Mouse (Mus musculus): Measurements from ENCODE around the gene Zfp536. TPM values are rescaled to one million over a fixed set of nuclear protein-coding genes. Genes with fewer than 3 reads are reported as not detected.
A peak's percentile ranks its signal among the peaks of the same experiment; 100 is the strongest.
"Not testable (repeated sequence)": the region's sequence is repeated elsewhere in the genome, so short reads cannot be mapped to it uniquely, and the experiment has no call there.

The Zfp536 gene
- total RNA-seq, 2 experiments from 2014 or later: 8.5 to 10.4 TPM

DNA sequence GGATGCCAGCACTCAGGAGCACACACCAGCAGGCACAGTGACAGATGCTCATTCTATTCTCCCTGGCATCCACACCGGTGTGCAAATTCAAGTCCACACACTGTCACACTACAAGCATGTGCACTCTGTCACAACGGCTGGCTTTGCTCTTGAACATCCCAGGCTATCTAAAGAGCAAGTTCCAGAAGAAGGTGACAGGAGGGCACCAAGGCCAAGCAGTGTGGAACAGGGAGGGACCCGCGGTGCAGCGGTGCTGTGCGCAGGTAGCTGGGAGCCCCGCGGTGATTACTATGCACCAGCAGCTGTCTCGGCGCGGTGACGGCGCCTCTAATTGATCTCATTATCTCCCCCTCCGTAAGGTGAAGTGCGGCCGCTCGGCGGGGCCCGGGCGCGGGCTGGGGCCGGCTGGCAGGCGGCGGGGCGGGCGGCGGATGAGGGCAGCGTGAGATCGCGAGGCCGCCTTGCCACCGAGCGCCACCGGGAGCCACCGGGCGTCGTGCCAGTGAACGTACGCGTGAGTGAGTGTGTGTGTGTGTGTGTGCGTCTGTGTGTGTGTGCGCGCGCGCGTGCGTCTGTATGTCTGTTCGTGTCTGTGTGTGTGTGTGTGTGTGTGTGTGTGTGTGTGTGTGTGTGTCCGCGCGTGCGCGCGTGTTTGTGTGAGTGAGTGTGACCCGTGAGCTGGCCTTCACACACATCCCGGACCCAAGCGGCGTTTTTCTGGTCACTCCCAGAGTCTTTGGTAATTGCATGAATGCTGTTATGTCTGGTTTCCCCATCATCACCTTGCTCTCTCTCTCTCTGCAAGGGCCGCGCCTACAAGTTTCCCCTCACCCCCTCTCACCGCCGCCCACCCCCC lies 149.3 kb downstream of the Zfp536 start:
- peak; percentile 66 to 73 for DNase-seq
- intact Hi-C loops (cut with DNase I): loop anchor here (10.0 kb wide), 1 partner anchor 151 kb away; the partner anchor contains the start of gene Zfp536

DNA sequence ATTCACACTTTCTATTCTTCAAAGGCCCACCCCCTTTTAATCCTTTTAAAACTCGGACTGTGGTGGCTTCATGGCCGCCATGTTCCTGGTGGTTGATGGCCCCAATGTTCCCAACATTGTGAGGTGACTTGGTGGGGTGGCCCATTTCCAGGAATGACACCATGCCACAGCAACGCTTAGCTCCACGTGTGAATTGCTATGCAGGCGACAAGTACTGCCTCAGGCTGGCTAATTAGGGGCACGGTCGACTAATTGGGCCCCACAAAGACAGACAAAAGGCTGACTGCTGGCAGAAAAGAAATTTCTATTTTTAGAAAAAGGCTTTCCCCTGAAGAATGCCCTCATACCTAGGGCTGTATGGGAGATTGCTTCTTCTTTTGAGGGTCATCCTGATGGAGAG lies 154.2 kb downstream of the Zfp536 start:
- intact Hi-C loops (cut with DNase I): no loop called here
- no peak for DNase-seq

DNA sequence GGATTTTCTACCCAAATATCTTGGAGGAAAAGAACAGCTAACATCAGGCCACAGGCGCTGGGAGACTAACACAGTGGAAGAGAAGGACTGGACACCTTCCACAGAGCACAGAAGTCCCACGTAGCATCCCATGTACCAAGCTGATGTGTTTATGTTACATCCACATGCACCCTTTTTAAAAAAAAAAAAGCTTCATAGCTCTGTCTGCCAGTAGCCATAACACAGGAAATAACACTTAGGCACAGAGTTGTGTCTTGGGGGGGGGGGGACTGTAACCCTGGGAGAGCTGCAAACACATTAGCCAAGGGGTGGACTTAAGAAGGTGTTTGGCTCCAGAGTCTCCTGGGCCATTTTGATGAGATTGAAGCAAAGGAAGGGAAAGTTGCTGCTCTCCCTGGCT lies 155.6 kb downstream of the Zfp536 start:
- intact Hi-C loops (cut with DNase I): no loop called here
- DNase-seq: no peak

DNA sequence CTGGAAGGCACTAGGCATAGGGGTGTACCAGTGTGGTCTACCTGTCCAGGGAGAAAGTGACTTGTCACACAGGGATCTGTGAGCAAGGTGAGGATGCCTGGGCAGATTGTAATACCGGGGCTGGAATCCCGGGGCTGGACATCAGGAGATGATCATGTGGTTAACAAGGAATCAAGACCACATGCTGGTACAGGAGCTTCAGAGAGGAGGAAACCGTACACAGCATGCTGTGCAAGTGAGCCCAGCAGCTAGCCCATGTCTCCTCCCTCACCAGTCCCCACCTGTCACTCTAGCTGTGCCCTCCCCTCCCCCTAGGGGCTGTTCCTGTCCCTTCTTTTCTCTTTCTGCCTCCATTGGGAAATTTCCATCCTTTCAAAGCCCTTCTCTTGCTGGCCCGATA lies 157.5 kb downstream of the Zfp536 start:
- DNase-seq: no peak
- intact Hi-C loops (cut with DNase I): no loop called here

DNA sequence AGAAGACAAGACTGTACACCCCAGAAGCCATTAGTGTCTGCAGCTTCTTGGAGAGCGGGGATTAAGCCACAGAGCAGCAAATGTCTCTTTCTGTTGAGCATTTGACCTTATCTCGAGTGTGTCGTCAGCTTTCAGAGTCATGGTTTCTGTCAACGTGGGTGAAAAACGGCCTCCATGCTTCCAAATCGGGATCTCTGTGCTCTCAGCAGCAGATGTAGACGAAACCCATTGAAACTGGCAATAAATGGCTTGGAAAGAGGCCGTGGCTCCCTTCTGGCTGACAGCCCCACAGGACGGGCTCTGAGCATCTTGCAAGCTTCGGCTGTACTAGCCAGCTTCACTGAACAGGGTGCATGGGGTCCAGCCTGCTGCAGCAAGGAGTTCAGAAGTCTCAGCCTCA lies 159.1 kb downstream of the Zfp536 start:
- no peak for DNase-seq
- intact Hi-C loops (cut with DNase I): no loop called here

DNA sequence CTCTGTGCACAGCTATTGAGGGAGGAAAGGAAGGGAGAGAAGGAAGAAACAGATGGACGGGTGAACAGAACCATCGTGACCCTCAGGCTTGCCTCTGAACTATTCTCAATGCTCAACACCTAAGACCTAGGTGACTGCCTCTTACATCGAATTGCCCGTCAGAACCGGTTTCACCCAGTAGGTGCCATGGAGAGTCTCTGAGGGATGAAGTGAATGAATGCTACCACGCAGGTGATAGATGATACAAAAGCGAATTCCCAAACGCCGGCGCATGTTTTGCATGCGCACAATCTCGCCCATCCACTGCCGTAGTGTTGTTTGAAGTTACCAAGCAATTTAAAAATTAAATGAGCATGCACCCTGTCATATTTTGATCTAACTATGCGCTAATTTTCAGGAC lies 164.9 kb downstream of the Zfp536 start:
- intact Hi-C loops (cut with DNase I): no loop called here

DNA sequence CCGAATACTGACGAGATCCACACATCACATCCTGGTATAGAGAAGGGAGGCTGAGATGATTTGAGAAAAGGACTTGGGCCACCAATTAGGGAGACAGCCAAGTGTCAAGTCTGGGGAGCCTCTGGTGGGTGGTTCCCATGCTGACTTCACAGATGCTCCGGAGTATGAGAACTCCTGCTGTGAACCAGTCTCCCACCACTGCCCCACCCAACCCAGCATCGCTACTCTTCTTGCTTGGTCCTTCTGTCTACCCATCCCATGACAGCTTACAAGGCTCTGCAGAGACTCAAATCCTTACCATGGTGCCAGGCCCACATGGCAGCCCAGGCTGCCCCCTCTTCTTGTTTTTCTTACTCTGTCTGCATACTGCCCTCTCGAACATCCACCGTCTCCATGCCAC lies 165.5 kb downstream of the Zfp536 start:
- DNase-seq: no peak
- intact Hi-C loops (cut with DNase I): no loop called here

More for the DNA sequence above, 164.9 kb downstream of the Zfp536 start:
- DNase-seq: no peak

DNA sequence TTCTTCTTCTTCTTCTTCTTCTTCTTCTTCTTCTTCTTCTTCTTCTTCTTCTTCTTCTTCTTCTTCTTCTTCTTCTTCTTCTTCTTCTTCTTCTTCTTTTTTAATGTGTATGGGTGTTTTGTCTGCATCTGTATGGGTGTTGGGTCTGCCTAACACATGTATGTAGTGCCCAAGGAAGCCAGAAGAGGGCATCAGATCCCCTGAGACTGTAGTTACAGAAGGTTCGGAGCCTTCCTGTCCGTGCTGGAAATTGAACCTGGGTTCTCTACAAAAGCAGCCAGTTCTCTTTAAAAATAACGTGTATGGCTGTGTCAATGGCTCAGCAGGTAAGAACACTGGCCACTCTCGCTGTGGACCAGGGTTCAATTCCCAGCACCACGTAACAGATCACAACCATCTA lies 167.0 kb downstream of the Zfp536 start:
- no peak for DNase-seq
- intact Hi-C loops (cut with DNase I): no loop called here

DNA sequence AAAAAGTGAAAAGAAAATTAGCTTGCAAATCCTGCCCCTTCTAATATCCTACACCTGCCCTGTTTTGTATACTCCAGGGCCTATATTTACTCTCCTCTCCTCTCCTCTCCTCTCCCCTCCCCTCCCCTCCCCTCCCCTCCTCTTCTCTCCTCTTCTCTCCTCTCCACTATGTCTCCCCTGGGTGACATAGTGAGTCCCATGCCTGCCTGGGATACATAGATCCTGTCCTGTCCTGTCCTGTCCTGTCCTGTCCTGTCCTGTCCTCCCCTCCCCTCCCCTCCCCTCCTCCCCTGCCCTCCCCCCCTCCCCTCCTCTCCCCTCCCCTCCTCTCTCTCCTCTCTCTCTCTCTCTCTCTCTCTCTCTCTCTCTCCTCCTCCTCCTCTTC lies 169.9 kb downstream of the Zfp536 start:
- intact Hi-C loops (cut with DNase I); DNase-seq: not testable (repeated sequence)

DNA sequence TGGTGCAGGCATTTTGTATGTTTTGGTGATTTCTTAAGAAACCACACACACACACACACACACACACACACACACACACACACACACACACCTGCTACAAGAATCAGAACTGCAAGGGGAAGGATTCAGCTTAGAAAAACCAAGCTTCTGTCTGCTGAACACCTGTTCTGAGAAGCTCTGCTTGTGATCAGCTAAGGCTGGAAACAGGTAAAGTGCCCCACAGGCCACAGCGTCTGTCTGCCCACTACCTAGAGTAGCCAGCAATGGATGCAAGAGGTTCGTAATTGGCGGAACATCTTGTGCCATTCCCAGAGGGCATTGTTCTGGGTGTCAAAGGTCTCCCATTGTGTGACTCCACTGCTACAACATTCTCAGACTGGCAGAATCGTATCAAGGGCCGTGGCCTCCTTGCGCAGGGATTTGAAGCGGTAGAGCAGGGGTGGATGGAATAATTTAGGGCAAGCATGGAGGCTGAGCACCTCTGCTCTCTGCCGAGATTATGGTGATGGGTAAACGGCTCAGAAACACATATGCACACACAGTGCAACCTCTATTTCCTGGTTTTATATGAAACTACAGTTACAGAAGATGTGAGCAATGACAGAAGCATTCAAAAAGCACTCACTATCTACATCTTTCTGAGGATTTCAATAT lies 170.4 kb downstream of the Zfp536 start:
- intact Hi-C loops (cut with DNase I): no loop called here
- DNase-seq: no peak

DNA sequence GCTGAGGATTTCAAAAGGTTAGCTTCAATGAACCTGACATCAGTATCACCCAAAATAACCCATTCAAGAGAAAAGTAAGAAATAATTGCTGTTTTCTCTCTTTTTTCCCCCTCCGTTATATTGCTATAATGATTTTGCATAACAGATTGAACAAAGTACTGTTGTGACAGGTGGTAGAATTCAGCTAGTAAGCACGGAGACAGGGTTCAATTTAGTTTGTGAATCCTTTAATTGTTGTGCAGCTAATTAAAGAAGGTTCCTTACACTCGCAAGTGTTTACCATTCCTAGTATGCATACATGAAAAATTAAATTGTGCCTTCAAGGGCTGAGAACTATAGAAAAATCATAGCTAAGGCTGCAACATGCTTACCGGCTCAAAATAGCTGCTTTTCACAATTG lies 173.1 kb downstream of the Zfp536 start:
- DNase-seq: no peak
- intact Hi-C loops (cut with DNase I): no loop called here

DNA sequence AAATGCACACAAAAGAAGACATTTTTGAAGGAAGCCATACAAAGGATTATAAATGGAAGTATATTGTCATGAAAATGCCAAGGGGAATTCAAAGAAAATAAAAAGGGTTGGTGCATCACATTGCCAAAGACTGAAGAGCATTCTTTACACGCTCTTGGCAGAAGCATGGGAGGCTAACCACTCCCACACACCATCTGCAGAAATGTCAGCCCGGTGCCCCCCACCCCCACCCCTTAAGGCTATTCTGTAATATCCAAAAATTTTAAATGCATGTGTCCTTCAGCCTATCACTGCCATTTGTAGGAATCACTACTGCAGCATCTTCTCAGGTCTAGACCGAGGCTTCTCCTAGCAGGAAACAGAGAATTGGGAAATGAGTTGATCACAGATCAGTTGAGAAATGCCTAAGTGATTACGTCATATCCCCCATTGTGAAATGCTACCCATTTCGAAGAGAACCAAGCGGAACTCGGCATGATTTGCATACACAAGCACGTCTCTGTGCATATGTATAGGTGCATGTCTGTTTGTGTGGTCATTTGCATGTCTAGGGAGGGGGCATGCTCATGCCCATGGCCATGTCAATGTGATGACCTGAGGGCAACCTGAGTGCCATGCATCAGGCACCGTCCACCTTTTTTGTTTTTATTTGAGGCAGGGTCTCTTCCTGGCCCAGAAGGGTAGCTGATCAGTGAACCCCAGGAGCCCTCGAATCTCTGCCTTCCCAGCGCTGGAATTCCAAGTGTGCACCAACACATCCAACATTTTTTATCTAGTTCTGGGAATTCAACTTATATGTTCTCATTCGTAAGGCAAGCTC lies 179.0 kb downstream of the Zfp536 start:
- DNase-seq: no peak

DNA sequence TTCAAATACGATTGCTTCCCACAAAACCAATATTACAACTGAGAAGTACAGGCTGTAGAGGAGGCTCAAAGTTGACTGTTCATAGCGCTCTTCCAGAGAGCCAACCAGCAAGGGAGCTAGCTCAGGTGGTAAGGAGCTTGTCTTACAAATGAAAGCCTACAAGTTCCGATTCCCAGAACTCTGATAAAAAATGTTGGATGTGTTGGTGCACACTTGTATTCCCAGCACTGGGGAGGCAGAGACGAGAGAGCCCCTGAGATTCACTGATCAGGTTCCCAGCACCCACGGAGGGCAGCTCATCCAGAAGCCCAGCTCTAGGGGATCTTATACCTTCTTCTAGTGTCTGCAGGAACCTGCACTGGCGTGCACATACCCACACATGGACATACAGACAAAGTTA lies 179.9 kb downstream of the Zfp536 start:
- intact Hi-C loops (cut with DNase I): loop anchor here (10.0 kb wide), 1 partner anchor 181 kb away; the partner anchor contains the start of gene Zfp536
- no peak for DNase-seq

More for the DNA sequence above, 179.0 kb downstream of the Zfp536 start:
- intact Hi-C loops (cut with DNase I): loop anchor here (10.0 kb wide), 1 partner anchor 180 kb away; the partner anchor contains the start of gene Zfp536

DNA sequence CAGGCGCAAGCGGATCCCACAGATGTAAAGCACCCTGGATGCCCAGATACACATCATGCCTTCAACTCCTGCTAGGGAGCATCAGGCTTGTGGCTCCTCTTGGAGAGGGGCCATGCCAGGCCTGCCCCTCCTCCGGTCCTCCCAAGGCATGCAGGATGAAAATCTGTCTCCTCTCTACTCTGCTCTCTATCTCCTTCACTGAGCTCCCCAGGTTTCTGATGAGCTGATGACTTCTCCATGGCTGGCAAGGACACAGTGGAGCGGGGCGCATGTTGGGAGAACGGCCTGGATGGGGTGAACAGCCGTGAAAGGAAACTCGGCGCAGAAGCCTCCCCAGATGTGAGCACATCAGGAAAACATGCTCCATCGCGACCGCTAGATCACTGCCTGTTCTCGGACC lies 186.7 kb downstream of the Zfp536 start:
- no peak for DNase-seq
- intact Hi-C loops (cut with DNase I): no loop called here

DNA sequence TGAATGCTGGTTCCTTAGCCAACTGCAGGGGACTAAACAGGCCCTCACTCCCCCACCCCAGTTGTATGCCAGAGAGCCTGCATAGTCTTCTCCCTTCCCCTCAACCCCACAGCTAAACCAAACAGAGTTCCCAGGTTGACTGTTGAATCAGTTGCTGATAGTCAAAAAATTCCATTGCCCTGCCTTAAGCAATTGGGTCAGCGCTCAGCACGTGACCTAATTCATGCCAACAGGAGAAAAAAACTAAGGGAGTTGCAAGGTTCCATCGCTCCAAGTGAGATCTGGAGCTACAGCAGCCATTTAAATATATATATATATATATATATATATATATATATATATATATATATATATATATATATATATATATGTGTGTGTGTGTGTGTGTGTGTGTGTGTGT lies 192.2 kb downstream of the Zfp536 start:
- intact Hi-C loops (cut with DNase I): no loop called here
- no peak for DNase-seq

DNA sequence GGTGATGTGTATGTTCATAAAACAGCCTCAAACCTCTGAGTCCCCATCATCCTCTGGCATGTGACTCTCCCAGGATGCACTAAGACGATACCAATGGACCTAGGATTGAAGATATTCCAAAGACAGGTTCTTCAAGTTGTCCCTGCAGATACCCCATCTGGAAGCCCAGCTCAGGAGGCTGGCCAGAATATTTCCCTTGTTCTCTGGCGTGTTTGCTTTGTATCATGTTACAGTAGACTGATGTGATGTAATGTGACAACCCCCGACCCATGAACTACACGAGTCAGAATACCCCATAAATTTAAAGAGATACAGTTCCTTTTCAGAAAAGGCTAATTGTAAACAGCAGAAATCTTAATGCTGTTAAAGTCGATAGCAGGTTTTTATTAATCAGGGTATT lies 192.9 kb downstream of the Zfp536 start:
- intact Hi-C loops (cut with DNase I): no loop called here
- no peak for DNase-seq

DNA sequence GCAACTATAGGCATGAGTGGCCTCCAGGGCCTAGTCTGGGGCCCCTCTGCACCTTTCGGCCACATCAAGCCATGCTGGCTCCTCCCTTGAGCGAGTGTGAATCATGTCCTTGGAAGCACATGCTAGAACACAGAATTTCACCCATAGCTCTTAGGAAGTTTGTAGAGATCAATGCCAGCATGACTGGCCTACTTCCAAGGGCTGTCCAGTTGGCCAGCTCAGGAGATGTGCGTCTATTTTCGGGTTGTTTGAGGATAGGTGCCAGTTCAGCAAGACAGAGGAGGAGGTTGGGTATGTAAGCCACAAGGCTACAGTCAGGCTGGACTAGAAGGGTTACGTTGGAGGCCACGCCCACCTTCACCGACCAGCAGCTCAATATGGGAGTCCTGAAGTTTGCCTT lies 201.4 kb downstream of the Zfp536 start:
- intact Hi-C loops (cut with DNase I): no loop called here
- DNase-seq: peak; percentile 45 to 52

DNA sequence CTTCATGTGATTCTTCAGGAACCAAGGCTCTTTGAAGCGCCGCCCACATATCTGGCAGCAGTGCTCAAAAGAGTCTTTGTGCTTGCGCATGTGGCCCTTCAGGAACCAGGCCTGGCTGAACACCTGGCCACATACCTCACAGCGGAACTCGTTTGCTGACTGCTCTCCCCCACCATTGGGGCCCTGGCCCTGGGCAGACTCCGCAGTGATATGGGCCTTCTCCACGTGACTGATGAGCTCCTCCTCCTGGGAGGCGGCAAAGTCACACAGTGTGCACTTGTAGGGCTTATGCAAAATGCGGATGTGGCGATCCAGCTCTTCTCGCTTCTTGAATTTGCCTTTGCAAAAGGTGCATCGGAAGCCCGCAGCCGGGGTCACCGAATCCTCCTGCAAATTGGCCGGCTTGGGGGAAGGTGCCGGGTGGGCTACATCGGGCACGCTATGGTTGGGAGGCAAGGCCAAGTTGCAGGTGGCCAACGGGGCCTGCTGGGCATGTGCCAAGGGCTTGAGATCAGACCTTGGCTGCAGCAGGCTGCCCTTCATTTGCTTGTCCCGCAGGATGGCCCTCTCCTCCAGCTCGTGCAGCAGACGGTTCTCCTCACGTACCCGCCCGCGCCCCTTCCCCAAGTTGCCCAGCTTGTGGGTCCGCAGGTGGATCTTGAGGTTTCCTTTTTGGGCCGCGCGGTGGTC lies 204.5 kb downstream of the Zfp536 start:
- no peak for DNase-seq
- intact Hi-C loops (cut with DNase I): no loop called here

DNA sequence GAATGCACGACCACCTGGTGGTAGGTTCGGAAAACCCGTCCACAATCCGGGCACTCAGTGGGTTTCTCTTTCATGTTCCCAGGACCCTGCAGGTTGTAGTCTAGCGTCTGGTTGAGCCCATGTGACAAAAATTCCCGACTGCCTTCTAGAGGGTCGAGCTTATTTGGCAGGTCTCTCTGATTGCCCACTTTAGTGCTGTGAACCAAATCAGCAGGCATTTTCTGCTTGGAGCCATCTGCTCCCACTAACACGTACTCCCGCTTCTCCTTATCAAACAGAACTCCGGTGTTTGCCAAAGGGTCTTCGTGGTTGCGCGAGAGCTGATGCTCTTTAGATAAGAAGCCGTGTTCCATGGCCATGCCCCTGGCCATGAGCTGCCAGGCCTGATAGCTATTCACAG lies 205.4 kb downstream of the Zfp536 start:
- intact Hi-C loops (cut with DNase I): no loop called here
- DNase-seq: no peak

DNA sequence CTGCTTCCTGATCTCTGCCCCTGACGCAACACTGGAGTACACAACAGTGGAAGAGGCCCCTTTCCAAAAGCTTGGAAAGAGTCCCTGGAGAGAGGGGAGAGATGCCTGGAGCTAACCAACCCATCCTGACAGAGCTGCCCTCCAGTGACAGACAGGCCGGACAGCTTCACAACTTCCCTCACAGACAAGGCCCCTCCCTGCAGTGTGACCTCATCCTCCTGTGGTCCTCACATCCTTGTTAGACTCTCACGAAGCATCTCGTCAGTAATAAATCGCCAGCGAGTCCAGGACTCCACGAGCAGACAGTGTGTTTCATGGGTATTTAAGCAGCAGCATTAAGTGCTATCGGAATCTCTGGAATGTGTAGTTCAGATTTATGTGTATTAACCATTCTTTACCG lies 207.4 kb downstream of the Zfp536 start:
- DNase-seq: no peak
- intact Hi-C loops (cut with DNase I): no loop called here

All from heart, postnatal 14 days (tissue).